Comparison of ENCODE assay signal across 21 mouse cellular contexts in the genomic region with DNA sequence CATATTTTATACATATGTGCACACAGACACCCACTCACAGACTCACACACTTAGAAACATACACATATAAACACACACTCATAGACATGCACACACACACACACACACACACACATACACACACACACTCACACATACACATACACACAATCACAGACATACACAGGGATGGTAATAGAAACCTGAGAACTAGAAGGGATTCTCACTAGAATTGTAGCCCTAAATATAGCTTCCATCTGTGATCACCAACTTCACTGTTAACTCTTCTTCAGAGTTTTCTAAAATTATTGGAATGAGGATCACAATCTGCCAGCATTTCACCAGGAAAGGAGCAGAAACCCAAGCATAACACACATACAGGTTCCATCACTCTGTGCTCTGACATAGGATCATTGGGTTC.
A peak's percentile ranks its signal among the peaks of the same experiment; 100 is the strongest.
DNase-seq lines count a peak whose midpoint lies in the region; ATAC-seq and TF ChIP-seq lines count a peak whose summit lies in the region.
"Had no signal": no experiment of that assay in that cellular context is flagged by ENCODE, and none has a peak within 500 bp of the region (broad histone marks: within the 10 kb centered on the region; RNA-seq: fewer than 3 reads in every experiment).

No protein-coding gene starts in this region.

- no peaks in the 10 kb centered on the region for H3K36me3 ChIP-seq in forebrain, postnatal 0 days (ENCODE audit: insufficient read depth)
- H3K36me3 ChIP-seq in forebrain, embryonic 14.5 days (ENCODE audit: control insufficient read depth, insufficient read depth, low read length): no peaks in the 10 kb centered on the region
- H3K36me3 ChIP-seq: G1E had no signal

- no peaks in the 10 kb centered on the region for H3K9me3 ChIP-seq in forebrain, postnatal 0 days (ENCODE audit: low read length)
- no peaks in the 10 kb centered on the region for H3K9me3 ChIP-seq in forebrain, embryonic 14.5 days (replicated peaks; ENCODE audit: control insufficient read depth, low read length)

- ATAC-seq in forebrain, postnatal 0 days: peak; percentile 68
- no peak for ATAC-seq in forebrain, embryonic 14.5 days
- peak; percentile 64; the same call in 1 of the 2 replicates for ATAC-seq in frontal cortex, adult (ENCODE audit: low TSS enrichment)
- ATAC-seq: activated CD4-positive, CD25-positive, alpha-beta regulatory T cell, adult 4 months; CD4-positive, CD25-positive, alpha-beta regulatory T cell, adult 4 months; Patski had no signal

- no peak overlapping the region for H3K4me2 ChIP-seq in forebrain, postnatal 0 days (ENCODE audit: low read depth)
- H3K4me2 ChIP-seq in forebrain, embryonic 14.5 days (ENCODE audit: low read length): no peak overlapping the region

- H3K9ac ChIP-seq in forebrain, postnatal 0 days: no peak overlapping the region
- no peak overlapping the region for H3K9ac ChIP-seq in forebrain, embryonic 14.5 days (ENCODE audit: low read length)

- no peaks in the 10 kb centered on the region for H3K4me1 ChIP-seq in forebrain, postnatal 0 days (ENCODE audit: insufficient read depth)
- no peaks in the 10 kb centered on the region for H3K4me1 ChIP-seq in forebrain, embryonic 14.5 days (ENCODE audit: control insufficient read depth, insufficient read depth, low read length)

- DNase-seq in forebrain, postnatal 0 days: peak; percentile 39
- no peak for DNase-seq in forebrain, embryonic 14.5 days (ENCODE audit: low spot score)
- no peak for DNase-seq in frontal cortex, adult 2 months (ENCODE audit: extremely low spot score in 1 of 2, low spot score in 1 of 2)
- DNase-seq in telencephalon, adult 2 months (ENCODE audit: low read depth, low spot score): peak; percentile 19
- no peak for DNase-seq in right cerebral cortex, postnatal 36 days (ENCODE audit: low spot score in 2 of 2)
- DNase-seq: adrenal gland, adult 2 months; adrenal gland, adult 8-10 months; adrenal gland, postnatal 10 days; adrenal gland, postnatal 14 days; adrenal gland, postnatal 25 days; adrenal gland, postnatal 36 days; B cell, adult 2 months; cerebellum, adult 11 months; cerebellum, adult 11-12 months; cerebellum, adult 18-20 months had no signal

- H3K27me3 ChIP-seq in forebrain, postnatal 0 days (ENCODE audit: insufficient read depth, low read length): no peaks in the 10 kb centered on the region
- no peaks in the 10 kb centered on the region for H3K27me3 ChIP-seq in forebrain, embryonic 14.5 days (replicated peaks; ENCODE audit: control insufficient read depth, insufficient read depth, low read length)
- H3K27me3 ChIP-seq: CH12.LX, Patski had no signal

- TF ChIP-seq CTCF in forebrain, postnatal 0 days (IDR thresholded peaks at IDR 0.05; ENCODE audit: low read depth): no peak

- no peak overlapping the region for H3K27ac ChIP-seq in forebrain, postnatal 0 days (ENCODE audit: low read depth, low read length)
- H3K27ac ChIP-seq in forebrain, embryonic 14.5 days (ENCODE audit: low read depth, low read length): no peak overlapping the region

- H3K4me3 ChIP-seq in forebrain, postnatal 0 days (ENCODE audit: low read depth, low read length): no peak overlapping the region
- no peak overlapping the region for H3K4me3 ChIP-seq in forebrain, embryonic 14.5 days (ENCODE audit: low read depth, low read length)

Comparison
In these comparisons a context has a peak if more than half of its experiments do, and no peak if none do; other contexts are left out.
1. DNase-seq: peak in forebrain, postnatal 0 days (single experiment) and telencephalon, adult 2 months (single experiment); none in forebrain, embryonic 14.5 days (single experiment), frontal cortex, adult 2 months (0 of 2) and right cerebral cortex, postnatal 36 days (0 of 2).